Mouse (Mus musculus) intestine, postnatal 0 days (tissue): Measurements from ENCODE around the gene Snurf. TPM values are rescaled to one million over a fixed set of nuclear protein-coding genes. Genes with fewer than 3 reads are reported as not detected.

Source experiments
- ATAC-seq: fragments of 200-750 bp; cut with Nextera tagmentation; 2 replicates; pipeline ENCODE4 v1.8.0; 2017; ENCODE audit warnings: mild to moderate bottlenecking, moderate TSS enrichment, moderate library complexity
- H3K27ac ChIP-seq: fragments of 300-500 bp; sonication (generic); 2 replicates; pipeline ENCODE4 v1.5.1; 2014; ENCODE audit warnings: mild to moderate bottlenecking, low read depth, low read length, moderate library complexity
- H3K27me3 ChIP-seq: fragments of 300-500 bp; sonication (generic); replicated peaks from 2 replicates; pipeline ENCODE4 v1.6.1; 2014; ENCODE audit warnings: low read length, mixed read lengths; ENCODE audit not compliant: control insufficient read depth, insufficient read depth
- H3K36me3 ChIP-seq: fragments of 300-500 bp; sonication (generic); 2 replicates; pipeline ENCODE4 v1.6.1; 2014; ENCODE audit warnings: mild to moderate bottlenecking, moderate library complexity; ENCODE audit not compliant: control insufficient read depth, insufficient read depth
- H3K4me1 ChIP-seq: fragments of 300-500 bp; sonication (generic); replicated peaks from 2 replicates; pipeline ENCODE4 v1.6.1; 2014; ENCODE audit warnings: antibody characterized with exemption, low read length, mixed read lengths; ENCODE audit not compliant: control insufficient read depth, insufficient read depth
- H3K4me2 ChIP-seq: fragments of 300-500 bp; sonication (generic); replicated peaks from 2 replicates; pipeline ENCODE4 v1.6.1; 2014; ENCODE audit warnings: low read depth, mild to moderate bottlenecking, moderate library complexity
- H3K4me3 ChIP-seq: fragments of 300-500 bp; sonication (generic); 2 replicates; pipeline ENCODE4 v1.5.1; 2014; ENCODE audit warnings: low read depth, low read length
- H3K9ac ChIP-seq: fragments of 300-500 bp; sonication (generic); 2 replicates; pipeline ENCODE4 v1.6.1; 2014; ENCODE audit warnings: mild to moderate bottlenecking, low read depth, low read length
- H3K9me3 ChIP-seq: fragments of 300-500 bp; sonication (generic); 2 replicates; pipeline ENCODE4 v1.6.1; 2016; ENCODE audit warnings: mixed run types; ENCODE audit not compliant: control insufficient read depth
- CTCF ChIP-seq: sonication (generic); IDR thresholded peaks from 2 replicates; pipeline ENCODE4 v1.5.1; 2016; ENCODE audit warnings: low read depth, mild to moderate bottlenecking, control low read depth, antibody characterized with exemption, moderate library complexity
- WGBS: fragments of 180-500 bp; shearing (Covaris S2); extraction: QIAGEN DNeasy Blood & Tissue Kit; methylation state at CpG from one replicate; pipeline ENCODE4 v1.1.7; 2014; 5-methylcytosine and 5-hydroxymethylcytosine counted together
- polyA plus RNA-seq: library from polyadenylated mRNA; unstranded; fragments of >200 nt; fragmentation: Nextera tagmentation; extraction: Ambion mirVana; gene quantifications from 2 replicates; pipeline ENCODE4 v1.2.1, GENCODE M21; 2015

Gene Snurf
- polyA plus RNA-seq, result 19.2 and 20.6 TPM in 2 replicates

DNA sequence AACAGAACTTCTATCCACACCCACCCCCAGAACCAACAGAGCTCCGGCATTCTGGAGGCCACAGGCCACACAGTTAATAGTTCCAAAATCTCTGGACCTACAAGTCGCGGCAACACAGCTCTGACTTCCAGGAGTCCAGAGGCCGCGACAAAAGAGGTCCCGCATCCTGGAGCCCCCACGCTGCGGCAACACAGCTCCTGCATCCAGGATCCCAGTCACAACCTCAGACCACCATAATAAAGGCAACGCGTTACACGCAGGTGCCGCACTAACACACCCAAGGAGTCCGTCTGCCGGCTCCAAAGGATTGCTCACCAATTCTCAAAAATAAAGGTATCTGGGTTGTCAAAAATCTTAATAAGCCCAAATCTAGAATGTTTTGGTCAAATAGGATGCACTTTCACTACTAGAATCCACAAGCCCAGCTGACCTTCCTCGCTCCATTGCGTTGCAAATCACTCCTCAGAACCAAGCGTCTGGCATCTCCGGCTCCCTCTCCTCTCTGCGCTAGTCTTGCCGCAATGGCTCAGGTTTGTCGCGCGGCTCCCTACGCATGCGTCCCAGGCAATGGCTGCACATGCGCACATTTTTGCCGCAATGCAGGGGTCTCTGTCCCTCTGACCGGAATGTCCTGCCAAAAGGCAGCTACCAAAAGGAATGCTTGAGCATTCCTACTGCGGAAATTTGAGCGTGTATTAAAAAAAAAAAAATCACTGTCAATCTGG is at the start of gene Snurf, which contains the start of gene Gm38393:
Snurf (minus strand) TSS at position 444 of the 725 bp plus-strand sequence.
Gm38393 (minus strand) TSS at position 459 of the 725 bp plus-strand sequence.
- Histone ChIP-seq H3K4me1 (no peaks in the 10 kb centered on the region), H3K27me3 (no peaks in the 10 kb centered on the region), H3K27ac (0 out of 2 replicates have a peak within 1 kb of the TSS, but pooled peaks have one; percentile 11), H3K4me2 (peak within 1 kb of the TSS; percentile 68), H3K36me3 (no peaks in the 10 kb centered on the region), H3K4me3 (peak within 1 kb of the TSS; percentile 52), H3K9me3 (no peaks in the 10 kb centered on the region), H3K9ac (peak within 1 kb of the TSS; percentile 34; the same call in 1 of the 2 replicates)
- TF ChIP-seq CTCF, result no peak
- no peak for ATAC-seq
- WGBS, result 49% methylated on average over 30 of the region's 30 CpGs

GRCm38 (mm10) chr7:60047481-60048201 is 42.8 kb upstream of the Snurf start:
- no peak for ATAC-seq
- H3K4me2 ChIP-seq, result no peak overlapping the region
- H3K4me3 ChIP-seq, result no peak overlapping the region
- H3K9ac ChIP-seq, result no peak overlapping the region
- no peaks in the 10 kb centered on the region for H3K27me3 ChIP-seq
- no peak for TF ChIP-seq CTCF
- no peaks in the 10 kb centered on the region for H3K4me1 ChIP-seq
- H3K27ac ChIP-seq, result no peak overlapping the region
- no peaks in the 10 kb centered on the region; the same call in 1 of the 2 replicates for H3K9me3 ChIP-seq
- 76% methylated on average over 6 of the region's 6 CpGs for WGBS
- H3K36me3 ChIP-seq, result no peaks in the 10 kb centered on the region

DNA sequence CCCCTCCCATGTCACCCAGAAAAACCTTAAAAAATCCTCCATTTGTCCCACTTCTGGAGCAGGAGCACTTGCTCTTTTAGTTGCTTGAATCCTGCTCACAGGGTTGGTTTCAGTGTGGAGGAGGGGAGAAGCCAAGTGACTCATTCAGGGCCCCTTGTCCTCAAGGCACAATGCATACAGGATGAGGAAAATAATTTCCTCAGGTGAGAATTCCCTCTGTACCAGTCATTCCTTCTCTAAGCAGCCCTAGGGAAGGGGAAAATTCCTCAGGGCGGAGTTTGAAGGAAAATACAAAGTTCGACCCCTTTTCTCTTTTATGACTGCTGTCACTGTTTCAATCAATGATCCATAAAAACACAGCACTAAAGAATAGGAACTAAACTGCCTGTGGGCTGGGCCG is 8.3 kb upstream of the Snurf start:
- WGBS, result 63% methylated on average over 3 of the region's 3 CpGs
- TF ChIP-seq CTCF, result no peak
- Histone ChIP-seq H3K36me3 (no peaks in the 10 kb centered on the region), H3K9me3 (no peaks in the 10 kb centered on the region), H3K27ac (no peak overlapping the region), H3K27me3 (no peaks in the 10 kb centered on the region), H3K4me3 (no peak overlapping the region), H3K9ac (no peak overlapping the region), H3K4me1 (no peaks in the 10 kb centered on the region), H3K4me2 (no peak overlapping the region)
- peak; percentile 53 for ATAC-seq

DNA sequence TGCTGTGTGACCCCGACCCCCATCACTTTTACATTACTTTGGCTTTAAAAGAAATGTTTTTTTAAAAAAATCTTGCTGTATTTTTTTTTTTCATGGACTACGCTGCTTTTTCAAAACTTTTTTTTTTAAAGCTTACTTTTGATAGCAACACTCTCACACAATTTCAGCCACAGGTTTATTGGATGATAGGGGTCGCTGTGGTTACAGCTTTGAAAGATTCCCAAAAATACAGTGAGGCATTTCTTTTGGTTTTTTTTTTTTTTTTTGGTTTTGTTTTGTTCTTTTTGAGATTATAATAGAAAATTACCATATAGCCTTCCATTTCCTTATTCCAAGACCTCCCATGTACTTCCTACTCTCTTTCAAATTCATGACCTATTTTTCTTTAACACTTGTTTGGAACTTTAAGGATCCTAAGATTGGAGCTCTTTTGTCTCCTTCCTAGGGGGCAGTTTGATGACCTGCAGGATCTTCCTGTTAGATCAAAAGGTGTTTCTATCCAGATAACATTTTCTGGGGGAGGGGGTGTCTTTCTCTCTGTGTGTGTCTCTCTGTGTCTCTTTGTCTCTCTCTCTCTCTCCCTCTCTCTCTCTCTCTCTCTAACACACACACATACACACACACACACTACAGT is 3.0 kb upstream of the Snurf start:
- no peak overlapping the region for H3K27ac ChIP-seq
- TF ChIP-seq CTCF, result 0 out of 2 replicates have a peak, but pooled peaks have one; percentile 12
- H3K4me2 ChIP-seq, result no peak overlapping the region
- no peaks in the 10 kb centered on the region for H3K36me3 ChIP-seq
- H3K9ac ChIP-seq, result no peak overlapping the region
- no peak overlapping the region for H3K4me3 ChIP-seq
- no peaks in the 10 kb centered on the region for H3K9me3 ChIP-seq
- H3K27me3 ChIP-seq, result no peaks in the 10 kb centered on the region
- no peak for ATAC-seq
- WGBS, result 41% methylated on average over 3 of the region's 3 CpGs
- no peaks in the 10 kb centered on the region for H3K4me1 ChIP-seq

- no peak overlapping the region for H3K9ac ChIP-seq
- H3K4me1 ChIP-seq, result no peaks in the 10 kb centered on the region
- H3K36me3 ChIP-seq, result no peaks in the 10 kb centered on the region
- no peak for ATAC-seq
- no peak overlapping the region for H3K27ac ChIP-seq
- no peaks in the 10 kb centered on the region for H3K27me3 ChIP-seq
- no peaks in the 10 kb centered on the region for H3K9me3 ChIP-seq
- no peak for TF ChIP-seq CTCF
- H3K4me2 ChIP-seq, result no peak overlapping the region
- WGBS, result 52% methylated on average over 2 of the region's 2 CpGs
- no peak overlapping the region for H3K4me3 ChIP-seq
Measured at GRCm38 (mm10) chr7:60006262-60006661, 1.4 kb upstream of the Snurf start.
